Mouse (Mus musculus) C2C12 (cell line): ENCODE measurements around the gene Vgll4.

Source experiments
- CTCF ChIP-seq: IDR thresholded peaks from one replicate; pipeline ENCODE4 v1.5.1; 2011; ENCODE audit not compliant: control insufficient read depth, insufficient read depth, insufficient read length
- MYOD1 ChIP-seq: IDR thresholded peaks from one replicate; pipeline ENCODE4 v1.6.1; 2011; ENCODE audit warnings: low read depth; ENCODE audit not compliant: control insufficient read depth, insufficient read length
- USF1 ChIP-seq: IDR thresholded peaks from one replicate; pipeline ENCODE4 v1.6.1; 2011; ENCODE audit warnings: low read depth, mild to moderate bottlenecking, control low read depth, moderate library complexity

DNA sequence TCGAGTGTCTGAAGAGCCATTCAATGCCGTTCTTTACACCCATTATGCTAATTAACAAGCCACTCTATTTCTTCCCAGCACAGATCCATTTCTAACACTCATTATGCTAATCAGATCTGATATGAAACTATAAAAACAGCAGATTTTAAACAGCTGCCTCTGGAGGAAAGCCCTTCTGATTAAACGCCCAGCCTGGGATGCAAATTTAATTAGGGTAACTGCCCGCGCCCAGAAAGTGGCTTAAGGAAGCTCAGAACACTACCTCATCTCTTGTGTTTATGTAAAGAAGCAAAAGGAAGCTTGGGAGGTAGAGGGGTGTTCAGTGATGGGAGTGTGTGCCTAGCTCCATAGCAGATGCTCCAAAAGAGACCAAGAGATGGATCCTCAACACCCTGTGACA is 17.4 kb downstream of the Vgll4 start:
- TF ChIP-seq CTCF (no peak), USF1 (no peak), MYOD1 (no peak)
